Comparison of ENCODE assay signal across 8 mouse cellular contexts in the genomic region with DNA sequence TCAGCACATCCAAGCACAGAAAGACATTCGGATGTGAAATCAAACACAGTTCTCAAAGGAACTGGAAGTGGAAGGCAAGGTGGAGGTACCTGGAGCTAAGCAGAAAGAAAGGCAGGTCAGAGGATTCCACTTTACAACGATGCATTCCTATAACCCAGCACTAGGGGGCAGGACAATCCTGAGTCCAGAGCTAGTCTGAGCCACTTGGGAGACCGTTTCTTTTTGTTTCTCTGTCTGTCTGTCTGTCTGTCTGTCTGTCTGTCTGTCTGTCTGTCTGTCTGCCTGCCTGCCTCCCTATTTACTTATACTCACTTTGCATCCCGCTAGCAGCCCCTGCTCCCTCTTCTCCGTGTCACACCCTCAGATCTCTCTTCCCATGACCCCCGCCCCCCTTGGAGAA. TPM values are rescaled to one million over a fixed set of nuclear protein-coding genes. Genes with fewer than 3 reads are reported as not detected.
DNase-seq lines count a peak whose midpoint lies in the region; ATAC-seq and TF ChIP-seq lines count a peak whose summit lies in the region.

No protein-coding gene starts in this region.

- peak; percentile 75 for DNase-seq in thymus, adult 2 months
- DNase-seq in thymus, adult 18-20 months = no peak
- peak; percentile 20 to 57 for DNase-seq in adrenal gland, postnatal 36 days
- DNase-seq in kidney, adult 9 months = peak; percentile 68
- DNase-seq in gastrocnemius, postnatal 14 days = no peak

- peak overlapping the region; percentile 10; the same call in 1 of the 2 replicates for H3K4me3 ChIP-seq in thymus, adult 2 months (ENCODE audit: control insufficient read depth, insufficient read depth, low read length)
- H3K4me3 ChIP-seq in forebrain, embryonic 13.5 days = no peak overlapping the region
- 0 out of 2 replicates have a peak overlapping the region, but pooled peaks have one; percentile 2 for H3K4me3 ChIP-seq in lung, embryonic 16.5 days (ENCODE audit: low read length)
- H3K4me3 ChIP-seq in olfactory bulb, adult 2 months (ENCODE audit: insufficient read depth, low read depth, low read length) = no peak overlapping the region

- TF ChIP-seq POLR2A in thymus, adult 2 months (IDR thresholded peaks at IDR 0.05; ENCODE audit: control insufficient read depth, extremely low read depth, insufficient read depth, low read length, poor library complexity) = no peak
- TF ChIP-seq POLR2A in olfactory bulb, adult 2 months (IDR thresholded peaks at IDR 0.05; ENCODE audit: insufficient read depth, low read depth, low read length) = no peak

- no peak for TF ChIP-seq CTCF in thymus, adult 2 months (IDR thresholded peaks at IDR 0.05; ENCODE audit: borderline replicate concordance, control insufficient read depth, extremely low read depth, insufficient read depth, low read length, poor library complexity)
- TF ChIP-seq CTCF in olfactory bulb, adult 2 months (IDR thresholded peaks at IDR 0.05; ENCODE audit: insufficient read depth, low read depth, low read length) = peak; percentile 25; the same call in 1 of the 2 replicates

- H3K27ac ChIP-seq in thymus, adult 2 months (ENCODE audit: control insufficient read depth, insufficient read depth, low read length) = no peak overlapping the region
- H3K27ac ChIP-seq in forebrain, embryonic 13.5 days = no peak overlapping the region
- H3K27ac ChIP-seq in lung, embryonic 16.5 days (ENCODE audit: low read length) = no peak overlapping the region
- H3K27ac ChIP-seq in olfactory bulb, adult 2 months (ENCODE audit: insufficient read depth, low read depth, low read length) = no peak overlapping the region

- no peak overlapping the region for H3K9ac ChIP-seq in forebrain, embryonic 13.5 days
- no peak overlapping the region for H3K9ac ChIP-seq in lung, embryonic 16.5 days (ENCODE audit: low read length)

- no peaks in the 10 kb centered on the region for H3K9me3 ChIP-seq in forebrain, embryonic 13.5 days (replicated peaks)
- no peaks in the 10 kb centered on the region for H3K9me3 ChIP-seq in lung, embryonic 16.5 days (ENCODE audit: control insufficient read depth, low read length)

- no peaks in the 10 kb centered on the region for H3K36me3 ChIP-seq in thymus, adult 2 months (ENCODE audit: control insufficient read depth, insufficient read depth, low read length)
- H3K36me3 ChIP-seq in forebrain, embryonic 13.5 days (ENCODE audit: poor library complexity, severe bottlenecking) = no peaks in the 10 kb centered on the region
- H3K36me3 ChIP-seq in lung, embryonic 16.5 days (ENCODE audit: control insufficient read depth, insufficient read depth, low read length) = no peaks in the 10 kb centered on the region

- 19% methylated on average over 6 of the region's 6 CpGs for WGBS in thymus, adult 2 months
- 22% methylated on average over 6 of the region's 6 CpGs for WGBS in forebrain, embryonic 13.5 days
- WGBS in lung, embryonic 16.5 days = 19% methylated on average over 6 of the region's 6 CpGs
- WGBS in olfactory bulb, adult 2 months = 26% methylated on average over 6 of the region's 6 CpGs

- peak overlapping the region; percentile 33 for H3K4me2 ChIP-seq in forebrain, embryonic 13.5 days
- H3K4me2 ChIP-seq in lung, embryonic 16.5 days (ENCODE audit: low read depth, low read length) = peak overlapping the region; percentile 40

- H3K27me3 ChIP-seq in thymus, adult 2 months (ENCODE audit: control insufficient read depth, insufficient read depth, low read length) = no peaks in the 10 kb centered on the region
- no peaks in the 10 kb centered on the region for H3K27me3 ChIP-seq in forebrain, embryonic 13.5 days
- H3K27me3 ChIP-seq in lung, embryonic 16.5 days (ENCODE audit: control insufficient read depth, insufficient read depth, low read depth, low read length) = no peaks in the 10 kb centered on the region

- ATAC-seq in forebrain, embryonic 13.5 days = 0 out of 2 replicates have a peak, but pooled peaks have one; percentile 27
- no peak for ATAC-seq in lung, embryonic 16.5 days (ENCODE audit: low read depth)

- intact Hi-C loops in gastrocnemius, postnatal 14 days (cut with DNase I; ENCODE audit: low total_unique reads) = no loop called here

- H3K4me1 ChIP-seq in thymus, adult 2 months (replicated peaks; ENCODE audit: control insufficient read depth, insufficient read depth, low read length) = peaks cover 15% of the 10 kb centered on the region
- H3K4me1 ChIP-seq in forebrain, embryonic 13.5 days = no peaks in the 10 kb centered on the region
- no peaks in the 10 kb centered on the region for H3K4me1 ChIP-seq in lung, embryonic 16.5 days (replicated peaks; ENCODE audit: control insufficient read depth, insufficient read depth, low read length)
- H3K4me1 ChIP-seq in olfactory bulb, adult 2 months (ENCODE audit: control insufficient read depth, insufficient read depth, low read length) = no peaks in the 10 kb centered on the region

RNA-seq across cellular contexts. Expression of a gene that starts 21.1 kb away (rescaled TPM):
- 87.8 and 90.4 TPM in 2 replicates for polyA plus RNA-seq in thymus, adult 2 months (2012; rRNA removed)
- total RNA-seq in adrenal gland, postnatal 36 days (2021) = 10 to 100 TPM; 15.6 to 22.3 TPM
- 142 and 155 TPM in 2 replicates for polyA plus RNA-seq in forebrain, embryonic 13.5 days (2015; fragmentation: Nextera tagmentation; extraction: Ambion mirVana)
- 44.0 and 55.5 TPM in 2 replicates for polyA plus RNA-seq in lung, embryonic 16.5 days (2015; fragmentation: Nextera tagmentation; extraction: Ambion mirVana)
- polyA plus RNA-seq in olfactory bulb, adult 2 months (2012; ENCODE audit: insufficient read depth, insufficient read length, low replicate concordance, missing spikeins) = not detected in 2 replicates
- 100 to 1,000 TPM; 150 to 153 TPM for total RNA-seq in gastrocnemius, postnatal 14 days (2021)

RNA-seq across cellular contexts. Expression of a gene that starts 38.6 kb away (rescaled TPM):
- 34.2 and 35.1 TPM in 2 replicates for polyA plus RNA-seq in thymus, adult 2 months (2012; rRNA removed)
- 100 to 1,000 TPM in 1 of 2 experiments, 10 to 100 TPM in 1; 90.4 to 140 TPM for total RNA-seq in adrenal gland, postnatal 36 days (2021)
- polyA plus RNA-seq in forebrain, embryonic 13.5 days (2015; fragmentation: Nextera tagmentation; extraction: Ambion mirVana) = 221 and 227 TPM in 2 replicates
- 82.1 and 88.9 TPM in 2 replicates for polyA plus RNA-seq in lung, embryonic 16.5 days (2015; fragmentation: Nextera tagmentation; extraction: Ambion mirVana)
- not detected in 2 replicates for polyA plus RNA-seq in olfactory bulb, adult 2 months (2012; ENCODE audit: insufficient read depth, insufficient read length, low replicate concordance, missing spikeins)
- 100 to 1,000 TPM; 130 to 134 TPM for total RNA-seq in gastrocnemius, postnatal 14 days (2021)

RNA-seq across cellular contexts. Expression of a gene that starts 41.4 kb away (rescaled TPM):
- 9.8 and 14.4 TPM in 2 replicates for polyA plus RNA-seq in thymus, adult 2 months (2012; rRNA removed)
- 10 to 100 TPM; 15.6 to 20.5 TPM for total RNA-seq in adrenal gland, postnatal 36 days (2021)
- 15.1 and 18.1 TPM in 2 replicates for polyA plus RNA-seq in forebrain, embryonic 13.5 days (2015; fragmentation: Nextera tagmentation; extraction: Ambion mirVana)
- 12.6 and 14.0 TPM in 2 replicates for polyA plus RNA-seq in lung, embryonic 16.5 days (2015; fragmentation: Nextera tagmentation; extraction: Ambion mirVana)
- not detected in 2 replicates for polyA plus RNA-seq in olfactory bulb, adult 2 months (2012; ENCODE audit: insufficient read depth, insufficient read length, low replicate concordance, missing spikeins)
- 10 to 100 TPM; 10.8 to 11.8 TPM for total RNA-seq in gastrocnemius, postnatal 14 days (2021)

Comparison
In these comparisons a context has a peak if more than half of its experiments do, and no peak if none do; other contexts are left out.
1. DNase-seq: peak in thymus, adult 2 months (single experiment), adrenal gland, postnatal 36 days (2 of 2) and kidney, adult 9 months (single experiment); none in thymus, adult 18-20 months (0 of 2) and gastrocnemius, postnatal 14 days (single experiment).
2. H3K4me3 ChIP-seq: peak in thymus, adult 2 months (single experiment) and lung, embryonic 16.5 days (single experiment); none in forebrain, embryonic 13.5 days (single experiment) and olfactory bulb, adult 2 months (single experiment).
3. RNA of a gene that starts 38.6 kb away (polyA plus RNA-seq): 221 to 227 TPM in forebrain, embryonic 13.5 days, 82.1 to 88.9 TPM in lung, embryonic 16.5 days and 34.2 to 35.1 TPM in thymus, adult 2 months; not detected in olfactory bulb, adult 2 months; every median in the first group is over 10 times any median in the second.